Mouse (Mus musculus) liver, postnatal 0 days (tissue): ENCODE data around the gene Fam171a2. TPM values are rescaled to one million over a fixed set of nuclear protein-coding genes. Genes with fewer than 3 reads are reported as not detected.
A peak's percentile ranks its signal among the peaks of the same experiment; 100 is the strongest.

ENCODE experiments used
- ATAC-seq: fragments of 200-750 bp; cut with Nextera tagmentation; 2 replicates; pipeline ENCODE4 v1.8.0; 2017; ENCODE audit warnings: mild to moderate bottlenecking, moderate library complexity
- DNase-seq: peaks from one replicate; pipeline ENCODE4 v3.0.0-alpha.2; 2016
- H3K27ac ChIP-seq: fragments of 300-500 bp; sonication (generic); 2 replicates; pipeline ENCODE4 v1.5.1; 2014; ENCODE audit warnings: antibody characterized with exemption, moderate library complexity, mild to moderate bottlenecking, low read depth
- H3K27me3 ChIP-seq: fragments of 300-500 bp; sonication (generic); 2 replicates; pipeline ENCODE4 v1.6.1; 2014; ENCODE audit warnings: low read length, control low read depth, mixed read lengths; ENCODE audit not compliant: insufficient read depth
- H3K36me3 ChIP-seq: fragments of 300-500 bp; sonication (generic); replicated peaks from 2 replicates; pipeline ENCODE4 v1.6.1; 2014; ENCODE audit warnings: mild to moderate bottlenecking, control low read depth, low read length, moderate library complexity, mixed read lengths; ENCODE audit not compliant: insufficient read depth
- H3K4me1 ChIP-seq: fragments of 300-500 bp; sonication (generic); 2 replicates; pipeline ENCODE4 v1.6.1; 2014; ENCODE audit warnings: antibody characterized with exemption, mild to moderate bottlenecking, control low read depth; ENCODE audit not compliant: insufficient read depth
- H3K4me2 ChIP-seq: fragments of 300-500 bp; sonication (generic); 2 replicates; pipeline ENCODE4 v1.6.1; 2014; ENCODE audit warnings: low read depth, mild to moderate bottlenecking, low read length, moderate library complexity, mixed read lengths
- H3K4me3 ChIP-seq: fragments of 300-500 bp; sonication (generic); 2 replicates; pipeline ENCODE4 v1.5.1; 2014; ENCODE audit warnings: low read depth, low read length
- H3K9ac ChIP-seq: fragments of 300-500 bp; sonication (generic); replicated peaks from 2 replicates; pipeline ENCODE4 v1.6.1; 2014; ENCODE audit warnings: mild to moderate bottlenecking, moderate library complexity
- H3K9me3 ChIP-seq: fragments of 300-500 bp; sonication (generic); 2 replicates; pipeline ENCODE4 v1.6.1; 2016; ENCODE audit warnings: mild to moderate bottlenecking, control low read depth, low read length, mixed read lengths
- CTCF ChIP-seq: sonication (generic); IDR thresholded peaks from 2 replicates; pipeline ENCODE4 v1.5.1; 2016; ENCODE audit warnings: antibody characterized with exemption, low read depth
- EP300 ChIP-seq: IDR thresholded peaks from 2 replicates; pipeline ENCODE4 v1.6.1; 2016; ENCODE audit warnings: antibody characterized with exemption, low read depth, mild to moderate bottlenecking
- WGBS: fragments of 180-500 bp; shearing (Covaris S2); extraction: QIAGEN DNeasy Blood & Tissue Kit; methylation state at CpG from one replicate; pipeline ENCODE4 v1.1.7; 2014; ENCODE audit not compliant: insufficient replicate concordance; 5-methylcytosine and 5-hydroxymethylcytosine counted together
- polyA plus RNA-seq: library from polyadenylated mRNA; unstranded; fragments of >200 nt; fragmentation: Nextera tagmentation; extraction: Ambion mirVana; gene quantifications from 2 replicates; pipeline ENCODE4 v1.2.1, GENCODE M21; 2015

Gene Fam171a2
- polyA plus RNA-seq, 1 experiment from 2014 or later: 0.23 TPM

GRCm38 (mm10) chr11:102443740-102444139, 3.7 kb downstream of the Fam171a2 start:
- H3K27ac ChIP-seq: no peak overlapping the region
- H3K4me2 ChIP-seq: no peak overlapping the region
- peaks cover 54% of the 10 kb centered on the region for H3K27me3 ChIP-seq
- no peak for DNase-seq
- no peak for TF ChIP-seq EP300
- TF ChIP-seq CTCF: no peak
- H3K4me3 ChIP-seq: no peak overlapping the region
- no peaks in the 10 kb centered on the region for H3K36me3 ChIP-seq
- ATAC-seq: no peak
- H3K9ac ChIP-seq: no peak overlapping the region
- H3K9me3 ChIP-seq: no peaks in the 10 kb centered on the region
- 0 out of 2 replicates have a peak, but pooled peaks cover 3% of the 10 kb centered on the region for H3K4me1 ChIP-seq
- 70% methylated on average over 12 of the region's 12 CpGs for WGBS

GRCm38 (mm10) chr11:102442089-102442488, 5.4 kb downstream of the Fam171a2 start:
- TF ChIP-seq CTCF (no peak), EP300 (no peak)
- Histone ChIP-seq H3K36me3 (no peaks in the 10 kb centered on the region), H3K27ac (no peak overlapping the region), H3K4me2 (no peak overlapping the region), H3K4me3 (no peak overlapping the region), H3K9ac (no peak overlapping the region), H3K9me3 (no peaks in the 10 kb centered on the region), H3K27me3 (peaks cover 51% of the 10 kb centered on the region), H3K4me1 (peaks cover 11% of the 10 kb centered on the region)
- ATAC-seq: no peak
- WGBS: 83% methylated on average over 6 of the region's 6 CpGs
- DNase-seq: no peak

- H3K36me3 ChIP-seq: no peaks in the 10 kb centered on the region
- no peak overlapping the region for H3K4me2 ChIP-seq
- no peak for ATAC-seq
- no peak overlapping the region for H3K27ac ChIP-seq
- H3K4me3 ChIP-seq: no peak overlapping the region
- H3K9ac ChIP-seq: no peak overlapping the region
- H3K27me3 ChIP-seq: peaks cover 46% of the 10 kb centered on the region
- DNase-seq: no peak
- H3K4me1 ChIP-seq: peaks cover 8% of the 10 kb centered on the region
- no peak for TF ChIP-seq EP300
- TF ChIP-seq CTCF: peak; percentile 38
- 75% methylated on average over 3 of the region's 3 CpGs for WGBS
- H3K9me3 ChIP-seq: no peaks in the 10 kb centered on the region
Observed at GRCm38 (mm10) chr11:102441434-102441833, 6.0 kb downstream of the Fam171a2 start.

GRCm38 (mm10) chr11:102440255-102440654, 7.2 kb downstream of the Fam171a2 start:
- no peak for ATAC-seq
- Histone ChIP-seq H3K4me3 (no peak overlapping the region), H3K36me3 (peaks cover 9% of the 10 kb centered on the region), H3K27ac (no peak overlapping the region), H3K9ac (no peak overlapping the region), H3K4me1 (peaks cover 8% of the 10 kb centered on the region), H3K27me3 (peaks cover 34% of the 10 kb centered on the region), H3K4me2 (no peak overlapping the region), H3K9me3 (no peaks in the 10 kb centered on the region)
- TF ChIP-seq CTCF (no peak), EP300 (no peak)
- no peak for DNase-seq
- 78% methylated on average over 8 of the region's 8 CpGs for WGBS

GRCm38 (mm10) chr11:102439093-102440082, 8.1 kb downstream of the Fam171a2 start:
- Histone ChIP-seq H3K4me1 (peaks cover 8% of the 10 kb centered on the region), H3K27ac (no peak overlapping the region), H3K9me3 (no peaks in the 10 kb centered on the region), H3K4me2 (no peak overlapping the region), H3K36me3 (peaks cover 16% of the 10 kb centered on the region), H3K9ac (no peak overlapping the region), H3K4me3 (no peak overlapping the region), H3K27me3 (peaks cover 29% of the 10 kb centered on the region)
- DNase-seq (no peak), ATAC-seq (no peak)
- 81% methylated on average over 14 of the region's 14 CpGs for whole genome bisulfite sequencing
- no peak for TF ChIP-seq EP300
- no peak for TF ChIP-seq CTCF

- H3K27ac ChIP-seq: no peak overlapping the region
- no peaks in the 10 kb centered on the region for H3K9me3 ChIP-seq
- peak overlapping the region; percentile 54 for H3K9ac ChIP-seq
- ATAC-seq (peak; percentile 24; the same call in 1 of the 2 replicates), DNase-seq (peak; percentile 86)
- 22% methylated on average over 74 of the region's 77 CpGs for WGBS
- peaks cover 18% of the 10 kb centered on the region for H3K36me3 ChIP-seq
- H3K4me2 ChIP-seq: peak overlapping the region; percentile 93
- H3K4me3 ChIP-seq: peak overlapping the region; percentile 51
- TF ChIP-seq EP300: no peak
- TF ChIP-seq CTCF: peak; percentile 90
- peaks cover 8% of the 10 kb centered on the region for H3K4me1 ChIP-seq
- H3K27me3 ChIP-seq: peaks cover 23% of the 10 kb centered on the region
Observed at GRCm38 (mm10) chr11:102438212-102439092, 9.0 kb downstream of the Fam171a2 start.
